Mouse (Mus musculus) thymus, postnatal 36 days (tissue): ENCODE data around the gene Myoz2.

Source experiments
- DNase-seq, 2 experiments: peaks; one replicate each; pipeline ENCODE4 v3.0.0; 2022; ENCODE audit warnings: mixed read lengths in 2 of 2

Gene Myoz2

GRCm38 (mm10) chr3:123034752-123035151 is at the start of gene Myoz2:
Myoz2 (minus strand) TSS chr3:123035015.
- no peak for DNase-seq

GRCm38 (mm10) chr3:123081665-123082064 is 46.9 kb upstream of the Myoz2 start:
- DNase-seq = no peak

- DNase-seq = no peak
Observed at GRCm38 (mm10) chr3:123080943-123081342, 46.1 kb upstream of the Myoz2 start.

- no peak for DNase-seq
Observed at GRCm38 (mm10) chr3:123080017-123080725, 45.4 kb upstream of the Myoz2 start.

GRCm38 (mm10) chr3:123075759-123076158 is 40.9 kb upstream of the Myoz2 start:
- DNase-seq = no peak

GRCm38 (mm10) chr3:123075034-123075433 is 40.2 kb upstream of the Myoz2 start:
- DNase-seq = no peak

- no peak for DNase-seq
Observed at GRCm38 (mm10) chr3:123073351-123073750, 38.5 kb upstream of the Myoz2 start.

- DNase-seq = no peak
Observed at GRCm38 (mm10) chr3:123072472-123072871, 37.7 kb upstream of the Myoz2 start.

- no peak for DNase-seq
Observed at GRCm38 (mm10) chr3:123070996-123071395, 36.2 kb upstream of the Myoz2 start.

GRCm38 (mm10) chr3:123066836-123067235 is 32.0 kb upstream of the Myoz2 start:
- no peak for DNase-seq

- no peak for DNase-seq
Observed at GRCm38 (mm10) chr3:123065466-123065865, 30.7 kb upstream of the Myoz2 start.

GRCm38 (mm10) chr3:123064186-123064585 is 29.4 kb upstream of the Myoz2 start:
- DNase-seq = no peak

GRCm38 (mm10) chr3:123061931-123062330 is 27.1 kb upstream of the Myoz2 start:
- no peak for DNase-seq

- no peak for DNase-seq
Observed at GRCm38 (mm10) chr3:123058832-123059231, 24.0 kb upstream of the Myoz2 start.

- DNase-seq = no peak
Observed at GRCm38 (mm10) chr3:123054178-123054577, 19.4 kb upstream of the Myoz2 start.

- DNase-seq = no peak
Observed at GRCm38 (mm10) chr3:123053192-123053938, 18.6 kb upstream of the Myoz2 start.

GRCm38 (mm10) chr3:123042308-123042707 is 7.5 kb upstream of the Myoz2 start:
- no peak for DNase-seq

GRCm38 (mm10) chr3:123033804-123034203 is 1.0 kb downstream of the Myoz2 start:
- no peak for DNase-seq

- no peak for DNase-seq
Observed at GRCm38 (mm10) chr3:123025634-123026033, 9.2 kb downstream of the Myoz2 start.

GRCm38 (mm10) chr3:123024496-123025234 is 10.2 kb downstream of the Myoz2 start:
- no peak for DNase-seq

- DNase-seq = no peak
Observed at GRCm38 (mm10) chr3:123018792-123019191, 16.0 kb downstream of the Myoz2 start.

GRCm38 (mm10) chr3:123013476-123013875 is 21.3 kb downstream of the Myoz2 start:
- no peak for DNase-seq

- no peak for DNase-seq
Observed at GRCm38 (mm10) chr3:123009417-123009816, 25.4 kb downstream of the Myoz2 start.

- DNase-seq = no peak
Observed at GRCm38 (mm10) chr3:123007386-123007785, 27.4 kb downstream of the Myoz2 start.
